Mouse (Mus musculus): Measurements from ENCODE around the gene Pde6d. TPM values are rescaled to one million over a fixed set of nuclear protein-coding genes. Genes with fewer than 3 reads are reported as not detected.
"Not testable (repeated sequence)": the region's sequence is repeated elsewhere in the genome, so short reads cannot be mapped to it uniquely, and the experiment has no call there.

Pde6d gene
- polyA plus RNA-seq, 1 experiment from 2014 or later = 92.4 TPM

DNA sequence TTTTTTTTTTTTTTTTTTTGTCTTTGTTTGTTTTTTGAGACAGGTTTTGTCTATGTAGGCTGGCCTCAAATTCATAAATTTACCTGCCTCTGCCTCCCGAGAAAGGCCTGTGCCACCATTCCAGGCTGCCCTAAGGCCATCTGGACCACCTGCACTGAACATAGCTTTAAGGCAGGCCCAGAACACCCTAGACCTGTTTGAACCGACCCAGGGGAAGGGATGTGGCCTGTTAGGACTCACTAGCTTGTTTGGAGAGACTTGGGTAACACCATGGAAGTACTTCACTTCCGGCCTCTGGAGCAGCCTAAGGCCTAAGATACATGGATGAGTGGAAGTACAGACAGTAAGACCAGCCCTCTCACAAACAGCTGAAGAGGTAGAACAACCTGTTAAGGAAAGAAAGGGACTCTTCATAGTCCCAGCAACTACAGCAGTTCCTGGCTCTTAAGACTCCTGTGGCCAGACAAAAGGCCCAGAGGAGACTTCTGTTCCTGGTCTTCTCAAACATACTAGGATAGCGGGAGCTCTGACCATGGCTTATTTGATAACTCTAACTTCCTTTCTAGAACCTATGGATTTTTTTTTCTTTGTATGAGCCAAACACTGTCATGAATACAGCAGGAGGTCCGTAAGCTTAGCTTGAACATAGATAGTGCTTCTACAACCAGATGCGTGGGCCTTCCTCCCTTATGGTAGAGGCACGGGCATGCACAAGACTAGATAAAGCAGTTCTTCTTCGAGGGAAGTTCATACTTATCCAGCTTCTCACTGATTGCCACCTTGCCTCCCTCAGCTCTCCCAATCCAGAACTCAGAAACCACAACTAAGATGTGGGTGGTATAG lies 58.4 kb downstream of the Pde6d start:
- peak overlapping the region; percentile 60 for H3K9ac ChIP-seq
- H3K27ac ChIP-seq = peak overlapping the region; percentile 99
- H3K9me3 ChIP-seq = no peaks in the 10 kb centered on the region
- peaks cover 19% of the 10 kb centered on the region for H3K4me1 ChIP-seq
- 87% methylated on average over 8 of the region's 8 CpGs for WGBS
- ATAC-seq (ENCODE audit: insufficient number of reproducible peaks, insufficient read depth, low FRiP score, low TSS enrichment) = no peak
- H3K36me3 ChIP-seq = 0 out of 2 replicates have a peak, but pooled peaks cover under 1% of the 10 kb centered on the region
- H3K4me2 ChIP-seq (replicated peaks) = peak overlapping the region; percentile 77
- H3K4me3 ChIP-seq = no peak overlapping the region
- H3K27me3 ChIP-seq = no peaks in the 10 kb centered on the region

DNA sequence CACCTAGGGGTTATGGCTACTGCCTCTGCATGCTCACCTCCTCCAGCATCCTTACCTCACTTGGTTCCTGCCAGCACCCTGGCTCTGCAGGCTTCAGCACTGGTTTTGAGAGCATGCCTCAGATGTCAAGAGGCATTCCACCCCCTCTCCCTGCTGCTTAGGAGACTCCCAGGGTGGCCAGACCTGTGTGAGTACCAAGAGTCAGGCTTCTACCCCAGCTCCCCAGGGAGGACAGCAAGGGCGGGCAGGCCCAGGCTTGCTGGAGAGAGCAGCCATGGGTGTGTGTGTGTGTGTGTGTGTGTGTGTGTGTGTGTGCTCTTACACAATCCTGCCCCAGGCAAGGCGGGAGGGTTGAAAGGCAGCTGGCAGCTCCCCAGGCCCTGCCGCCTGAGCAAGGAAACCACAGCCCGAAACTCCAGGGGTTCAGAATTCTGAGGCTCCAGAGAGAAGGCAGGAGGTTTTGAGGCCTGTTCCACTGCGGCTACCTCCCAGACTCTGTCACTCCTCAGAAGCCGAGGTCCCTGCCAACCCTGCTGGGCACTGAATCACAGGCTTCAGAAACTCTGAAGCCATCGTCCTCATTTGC lies 60.0 kb downstream of the Pde6d start:
- no peaks in the 10 kb centered on the region for H3K36me3 ChIP-seq
- no peak overlapping the region for H3K4me2 ChIP-seq (replicated peaks)
- H3K9ac ChIP-seq = peak overlapping the region; percentile 31; the same call in 1 of the 2 replicates
- no peak for ATAC-seq (ENCODE audit: insufficient number of reproducible peaks, insufficient read depth, low FRiP score, low TSS enrichment)
- H3K4me1 ChIP-seq = peaks cover 18% of the 10 kb centered on the region
- H3K27me3 ChIP-seq = no peaks in the 10 kb centered on the region
- peak overlapping the region; percentile 80 for H3K27ac ChIP-seq
- H3K4me3 ChIP-seq = no peak overlapping the region
- 45% methylated on average over 6 of the region's 7 CpGs for WGBS
- H3K9me3 ChIP-seq = no peaks in the 10 kb centered on the region

DNA sequence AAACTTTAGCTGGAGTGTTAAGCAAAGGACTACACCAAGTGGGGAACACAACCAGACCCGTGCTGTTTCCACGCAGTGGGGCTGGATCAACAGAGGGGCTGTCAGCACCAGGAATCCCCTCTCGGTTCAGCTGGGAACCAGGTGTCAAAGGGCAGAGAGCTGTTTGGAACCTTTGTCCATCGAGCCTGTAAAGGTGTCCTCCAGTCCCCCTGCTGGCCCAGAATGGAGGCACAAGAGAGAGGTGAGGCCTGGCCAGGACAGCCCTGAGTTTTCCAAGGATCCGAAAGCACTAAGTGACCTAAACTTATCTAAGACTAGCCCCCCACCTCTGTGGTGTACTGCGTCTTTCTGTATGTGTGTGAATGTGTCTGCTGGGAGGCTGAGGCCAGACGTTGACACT lies 62.1 kb downstream of the Pde6d start:
- no peak overlapping the region for H3K4me2 ChIP-seq (replicated peaks)
- 33% methylated on average over 7 of the region's 7 CpGs for WGBS
- no peak for ATAC-seq (ENCODE audit: insufficient number of reproducible peaks, insufficient read depth, low FRiP score, low TSS enrichment)
- H3K36me3 ChIP-seq = no peaks in the 10 kb centered on the region
- no peaks in the 10 kb centered on the region for H3K9me3 ChIP-seq
- H3K9ac ChIP-seq = no peak overlapping the region
- H3K4me3 ChIP-seq = no peak overlapping the region
- H3K4me1 ChIP-seq = peaks cover 21% of the 10 kb centered on the region
- no peaks in the 10 kb centered on the region for H3K27me3 ChIP-seq
- no peak overlapping the region for H3K27ac ChIP-seq

DNA sequence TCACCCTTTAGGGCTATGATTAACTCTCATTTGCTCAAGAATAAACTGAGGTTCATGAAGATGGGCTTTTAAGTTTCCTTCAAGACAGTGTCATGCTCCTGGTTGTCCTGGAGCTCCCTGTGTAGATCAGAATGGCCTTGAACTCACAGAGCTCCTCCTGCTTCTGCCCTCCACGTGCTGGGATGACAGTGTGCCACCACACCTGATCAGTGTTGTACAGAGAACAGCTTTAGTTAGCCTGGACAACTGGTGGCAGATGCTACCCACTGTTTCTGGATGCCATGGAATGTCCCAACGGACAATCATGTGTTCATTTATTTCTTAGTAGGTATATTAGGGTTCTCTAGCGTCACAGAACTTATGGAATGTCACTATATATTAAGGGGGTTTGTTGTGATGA lies 65.4 kb downstream of the Pde6d start:
- ATAC-seq (ENCODE audit: insufficient number of reproducible peaks, insufficient read depth, low FRiP score, low TSS enrichment) = no peak
- 65% methylated on average over 3 of the region's 3 CpGs for WGBS
- H3K4me1 ChIP-seq = peaks cover 10% of the 10 kb centered on the region
- H3K9me3 ChIP-seq = no peaks in the 10 kb centered on the region
- no peaks in the 10 kb centered on the region for H3K36me3 ChIP-seq
- no peak overlapping the region for H3K9ac ChIP-seq
- H3K27ac ChIP-seq = no peak overlapping the region
- no peaks in the 10 kb centered on the region for H3K27me3 ChIP-seq
- no peak overlapping the region for H3K4me2 ChIP-seq (replicated peaks)
- H3K4me3 ChIP-seq = no peak overlapping the region

DNA sequence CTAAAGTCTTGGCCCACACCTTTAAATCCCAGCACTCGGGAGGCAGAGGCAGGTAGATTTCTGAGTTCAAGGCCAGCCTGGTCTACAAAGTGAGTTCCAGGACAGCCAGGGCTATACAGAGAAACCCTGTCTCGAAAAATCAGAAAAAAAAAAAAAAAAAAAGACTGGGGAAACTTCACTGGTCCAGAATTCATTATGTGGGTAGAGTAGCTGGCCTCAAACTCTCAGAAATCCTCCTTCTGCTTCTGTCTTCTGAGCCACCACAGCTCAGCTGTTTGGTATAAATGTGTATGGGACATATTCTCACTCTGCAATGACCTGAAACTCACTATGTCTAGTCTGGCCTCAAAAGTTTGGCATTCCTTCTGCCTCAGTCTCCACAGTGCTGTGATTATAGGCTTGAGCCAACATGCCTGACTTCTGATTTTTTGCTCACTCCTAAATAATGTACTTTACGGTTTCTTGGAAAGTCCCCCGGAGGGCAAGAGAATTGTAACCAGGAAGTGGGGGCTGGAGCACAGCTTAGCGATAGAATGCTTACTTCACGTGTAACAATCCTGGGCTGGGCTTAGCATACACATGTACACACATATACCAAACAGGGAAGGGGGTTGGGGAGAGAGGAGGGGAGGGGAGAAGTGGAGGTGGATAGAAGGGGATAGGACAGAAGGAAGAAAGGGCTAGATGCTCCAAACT lies 66.6 kb downstream of the Pde6d start:
- Histone ChIP-seq H3K9me3 (no peaks in the 10 kb centered on the region), H3K36me3 (no peaks in the 10 kb centered on the region), H3K27ac (no peak overlapping the region), H3K4me1 (0 out of 2 replicates have a peak, but pooled peaks cover 8% of the 10 kb centered on the region), H3K9ac (no peak overlapping the region), H3K27me3 (no peaks in the 10 kb centered on the region), H3K4me2 (replicated peaks) (no peak overlapping the region), H3K4me3 (no peak overlapping the region)
- no peak for ATAC-seq (ENCODE audit: insufficient number of reproducible peaks, insufficient read depth, low FRiP score, low TSS enrichment)
- WGBS = 59% methylated on average over 6 of the region's 6 CpGs

DNA sequence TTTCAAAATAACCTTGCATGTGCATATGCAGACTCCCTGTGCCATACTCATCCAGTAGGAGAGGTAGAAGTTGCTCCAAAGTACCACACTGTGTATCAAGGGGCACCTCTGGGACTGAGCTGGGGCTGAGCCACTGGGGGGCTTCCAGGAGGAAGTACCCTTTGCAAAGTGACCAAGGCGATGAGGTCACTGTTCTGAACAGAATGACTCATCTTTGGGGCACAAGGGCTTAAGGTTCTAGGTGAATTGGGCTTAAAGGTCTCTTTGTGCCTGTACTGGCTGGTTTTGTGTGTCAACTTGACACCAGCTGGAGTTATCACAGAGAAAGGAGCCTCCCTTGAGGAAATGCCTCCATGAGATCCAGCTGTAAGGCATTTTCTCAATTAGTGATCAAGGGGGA lies 69.4 kb downstream of the Pde6d start:
- 78% methylated on average over 1 of the region's 1 CpGs for WGBS
- not testable (repeated sequence) for ATAC-seq (ENCODE audit: insufficient number of reproducible peaks, insufficient read depth, low FRiP score, low TSS enrichment); H3K4me3 ChIP-seq; H3K27me3 ChIP-seq; H3K9me3 ChIP-seq; H3K9ac ChIP-seq; H3K36me3 ChIP-seq; H3K4me2 ChIP-seq (replicated peaks)
- Histone ChIP-seq H3K4me1 (peaks cover 14% of the 10 kb centered on the region), H3K27ac (0 out of 2 replicates have a peak overlapping the region, but pooled peaks have one; percentile 57)

DNA sequence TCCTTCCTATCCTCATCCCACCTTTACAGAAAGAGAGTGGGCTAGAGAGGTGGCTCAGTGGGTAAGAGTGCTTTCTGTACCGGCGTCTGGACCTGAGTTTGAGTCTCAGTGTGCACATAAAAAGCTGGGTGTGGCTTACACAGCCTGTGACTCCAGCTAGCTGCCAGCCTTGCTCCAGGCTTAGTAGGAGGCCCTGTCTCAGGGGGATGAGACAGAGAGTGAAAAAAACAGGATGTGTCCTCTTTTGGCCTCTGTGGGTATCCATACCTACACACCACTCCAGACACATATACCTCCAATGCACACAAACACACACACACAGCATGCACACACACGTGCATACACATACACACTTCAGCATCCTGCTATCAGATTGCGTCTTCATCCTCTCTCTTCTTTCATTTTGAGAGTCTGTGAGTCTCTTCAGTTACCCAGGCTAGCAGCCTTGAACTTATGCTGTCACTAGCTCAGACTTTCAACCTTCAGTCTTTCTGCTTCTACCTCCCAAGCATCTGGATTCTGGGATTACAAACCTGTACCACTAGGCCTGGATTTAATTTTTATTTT lies 70.2 kb downstream of the Pde6d start:
- H3K9me3 ChIP-seq = no peaks in the 10 kb centered on the region
- no peak overlapping the region for H3K9ac ChIP-seq
- peaks cover 14% of the 10 kb centered on the region for H3K4me1 ChIP-seq
- H3K27me3 ChIP-seq = no peaks in the 10 kb centered on the region
- 68% methylated on average over 4 of the region's 4 CpGs for WGBS
- ATAC-seq (ENCODE audit: insufficient number of reproducible peaks, insufficient read depth, low FRiP score, low TSS enrichment) = no peak
- no peak overlapping the region for H3K4me2 ChIP-seq (replicated peaks)
- no peak overlapping the region for H3K4me3 ChIP-seq
- no peaks in the 10 kb centered on the region for H3K36me3 ChIP-seq
- H3K27ac ChIP-seq = peak overlapping the region; percentile 46; the same call in 1 of the 2 replicates

DNA sequence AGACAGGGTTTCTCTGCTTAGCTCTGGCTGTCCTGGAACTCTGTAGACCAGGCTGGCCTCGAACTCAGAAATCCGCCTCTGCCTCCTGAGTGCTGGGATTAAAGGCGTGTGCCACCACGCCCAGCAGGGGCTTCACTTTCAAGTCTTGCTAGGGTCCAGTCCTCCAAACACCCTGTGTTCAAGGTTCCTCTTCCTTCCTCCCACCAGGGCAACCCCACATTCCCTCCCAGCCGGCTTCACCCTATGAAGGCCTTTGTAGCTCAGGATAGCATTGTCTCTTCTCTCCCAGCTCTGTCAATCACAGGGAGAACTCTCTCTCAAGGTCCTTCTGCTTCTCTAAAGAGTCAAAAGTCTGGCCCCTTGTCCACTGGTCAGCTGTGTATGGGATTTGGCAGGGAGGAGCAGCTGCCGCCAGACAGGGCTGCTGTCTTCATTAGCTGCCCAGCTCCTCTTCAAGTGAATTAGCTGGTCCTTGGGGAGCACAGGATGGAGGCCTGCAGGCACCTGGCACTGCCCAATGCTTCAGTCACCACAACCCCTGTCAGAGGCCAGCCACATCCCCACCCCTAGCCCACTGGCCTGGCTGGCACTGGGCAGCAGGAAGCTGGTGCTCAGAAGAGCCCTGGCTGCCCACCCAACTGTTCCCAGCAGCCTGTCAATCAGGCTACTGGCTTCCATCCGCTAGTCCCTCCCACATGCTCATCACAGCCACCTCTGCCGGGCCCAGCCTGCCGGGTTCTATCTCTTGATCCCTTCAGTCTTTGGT lies 71.6 kb downstream of the Pde6d start:
- H3K4me2 ChIP-seq (replicated peaks) = no peak overlapping the region
- WGBS = 54% methylated on average over 9 of the region's 9 CpGs
- no peak overlapping the region for H3K9ac ChIP-seq

DNA sequence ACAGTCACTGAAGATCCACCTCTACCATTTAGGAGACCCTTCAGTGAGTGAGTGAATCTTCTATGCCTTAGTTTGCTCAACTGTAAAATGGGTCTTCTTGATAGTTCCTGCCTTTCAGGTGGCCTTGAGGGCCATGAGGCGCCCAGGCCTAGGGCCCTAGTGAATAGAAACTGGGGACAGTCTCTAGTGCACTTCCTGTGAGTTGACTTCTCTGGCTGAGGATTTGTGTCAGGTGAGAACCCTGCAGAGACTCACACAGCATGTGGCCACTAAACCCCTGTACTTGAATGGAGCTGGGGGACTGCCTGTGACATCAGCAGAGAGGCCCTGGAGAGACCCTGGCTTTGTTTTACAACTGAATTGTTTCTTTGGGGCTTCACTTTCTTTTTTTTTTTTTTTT lies 72.2 kb downstream of the Pde6d start:
- Histone ChIP-seq H3K9ac (no peak overlapping the region), H3K4me3 (no peak overlapping the region), H3K36me3 (no peaks in the 10 kb centered on the region), H3K27ac (no peak overlapping the region), H3K4me2 (replicated peaks) (no peak overlapping the region), H3K4me1 (peaks cover 16% of the 10 kb centered on the region), H3K9me3 (no peaks in the 10 kb centered on the region), H3K27me3 (no peaks in the 10 kb centered on the region)
- 80% methylated on average over 1 of the region's 1 CpGs for WGBS
- ATAC-seq (ENCODE audit: insufficient number of reproducible peaks, insufficient read depth, low FRiP score, low TSS enrichment) = no peak

More for the DNA sequence above, 71.6 kb downstream of the Pde6d start:
- no peak overlapping the region for H3K4me3 ChIP-seq
- no peaks in the 10 kb centered on the region for H3K36me3 ChIP-seq
- no peak overlapping the region for H3K27ac ChIP-seq
- peaks cover 11% of the 10 kb centered on the region for H3K4me1 ChIP-seq
- H3K27me3 ChIP-seq = no peaks in the 10 kb centered on the region
- 0 out of 2 replicates have a peak, but pooled peaks have one; percentile 13 for ATAC-seq (ENCODE audit: insufficient number of reproducible peaks, insufficient read depth, low FRiP score, low TSS enrichment)
- H3K9me3 ChIP-seq = no peaks in the 10 kb centered on the region

DNA sequence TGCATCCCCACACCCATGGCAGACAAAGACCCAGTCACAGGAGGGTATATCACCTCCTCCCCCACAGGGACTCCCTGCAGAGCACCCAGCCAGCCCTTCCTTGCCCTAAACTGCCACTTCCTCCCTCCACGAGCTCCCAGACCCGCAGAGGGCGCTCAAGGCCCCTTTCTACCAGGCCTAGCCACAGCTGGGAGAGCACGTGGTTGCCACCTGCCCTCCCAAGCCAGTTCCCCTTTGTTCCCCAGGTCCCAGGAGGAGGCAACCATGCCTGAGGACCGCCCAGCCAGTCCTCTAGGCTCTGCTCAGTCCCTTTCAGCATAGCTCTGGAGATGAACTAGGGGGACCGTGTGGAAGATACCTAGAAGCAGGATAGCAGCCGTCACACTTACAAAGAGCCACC lies 73.0 kb downstream of the Pde6d start:
- Histone ChIP-seq H3K4me3 (no peak overlapping the region), H3K4me2 (replicated peaks) (no peak overlapping the region), H3K9ac (peak overlapping the region; percentile 16; the same call in 1 of the 2 replicates), H3K9me3 (no peaks in the 10 kb centered on the region), H3K27me3 (no peaks in the 10 kb centered on the region), H3K27ac (peak overlapping the region; percentile 32; the same call in 1 of the 2 replicates), H3K4me1 (peaks cover 24% of the 10 kb centered on the region), H3K36me3 (no peaks in the 10 kb centered on the region)
- 8% methylated on average over 7 of the region's 7 CpGs for WGBS
- no peak for ATAC-seq (ENCODE audit: insufficient number of reproducible peaks, insufficient read depth, low FRiP score, low TSS enrichment)

DNA sequence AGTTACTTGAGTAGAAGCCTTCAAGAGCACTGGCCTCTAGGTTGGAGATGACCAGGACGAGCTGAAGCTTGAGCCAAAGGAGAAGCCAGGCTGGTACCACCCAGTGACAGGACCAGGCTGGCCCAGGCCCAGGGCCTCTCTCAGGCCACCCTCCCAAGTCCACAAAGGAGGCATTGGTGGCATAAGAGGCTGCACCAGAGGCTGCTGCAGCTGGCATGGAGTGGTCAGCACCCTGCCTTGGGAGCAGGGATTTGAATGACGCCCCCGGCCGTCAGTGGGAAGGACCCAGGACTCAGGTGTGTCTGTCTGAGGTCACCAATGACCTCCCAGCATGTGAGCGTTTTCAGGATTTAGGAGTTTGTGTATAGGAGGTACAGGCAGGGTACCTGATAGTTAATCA lies 74.6 kb downstream of the Pde6d start:
- no peak overlapping the region for H3K4me3 ChIP-seq
- no peaks in the 10 kb centered on the region for H3K36me3 ChIP-seq
- H3K4me2 ChIP-seq (replicated peaks) = no peak overlapping the region
- H3K4me1 ChIP-seq = peaks cover 34% of the 10 kb centered on the region
- H3K9me3 ChIP-seq = no peaks in the 10 kb centered on the region
- WGBS = 90% methylated on average over 5 of the region's 5 CpGs
- no peaks in the 10 kb centered on the region for H3K27me3 ChIP-seq
- H3K9ac ChIP-seq = no peak overlapping the region
- no peak overlapping the region for H3K27ac ChIP-seq
- no peak for ATAC-seq (ENCODE audit: insufficient number of reproducible peaks, insufficient read depth, low FRiP score, low TSS enrichment)
